Mouse (Mus musculus) left cerebral cortex, postnatal 4 days (tissue): ENCODE results near the gene Rwdd2a. TPM values are rescaled to one million over a fixed set of nuclear protein-coding genes. Genes with fewer than 3 reads are reported as not detected.

Experiments
- DNase-seq: peaks from one replicate; pipeline ENCODE4 v3.0.0-alpha.2; 2022
- intact Hi-C: fragments of 180-260 bp; cut with DNase I; formaldehyde crosslinking; loops from one replicate; pipeline ENCODE4 v1.15.1; 2025
- total RNA-seq, 2 experiments: library from RNA; stranded (reverse); gene quantifications; 2 replicates each; pipeline ENCODE4 v1.2.3; 2021

The Rwdd2a gene
- total RNA-seq = 10 to 100 TPM; 13.9 to 16.8 TPM

- DNase-seq = peak; percentile 97
- intact Hi-C loops = no loop called here
These were observed at the start of gene Rwdd2a, which contains the start of gene Pgm3 for GRCm38 (mm10) chr9:86571540-86572135. Gene Rwdd2a, plus strand, starts transcription at chr9:86571991. Gene Pgm3, minus strand, starts transcription at chr9:86571842.

GRCm38 (mm10) chr9:86522335-86522734 is 49.5 kb upstream of the Rwdd2a start:
- intact Hi-C loops = no loop called here

GRCm38 (mm10) chr9:86525600-86525999 is 46.2 kb upstream of the Rwdd2a start:
- intact Hi-C loops = no loop called here
- no peak for DNase-seq

More at GRCm38 (mm10) chr9:86522335-86522734, 49.5 kb upstream of the Rwdd2a start:
- DNase-seq = no peak

- no peak for DNase-seq
- intact Hi-C loops = no loop called here
These were observed 37.7 kb upstream of the Rwdd2a start for GRCm38 (mm10) chr9:86534071-86534470.

- DNase-seq = no peak
- intact Hi-C loops = no loop called here
These were observed 28.3 kb upstream of the Rwdd2a start for GRCm38 (mm10) chr9:86543451-86543850.

- intact Hi-C loops = no loop called here
- no peak for DNase-seq
These were observed 27.2 kb upstream of the Rwdd2a start for GRCm38 (mm10) chr9:86544559-86544958.

- intact Hi-C loops = loop anchor here (5.0 kb wide), 1 partner anchor 42 kb away; no protein-coding TSS in a partner anchor
- DNase-seq = no peak
These were observed 22.1 kb upstream of the Rwdd2a start for GRCm38 (mm10) chr9:86549637-86550162.

GRCm38 (mm10) chr9:86550717-86551116 is 21.1 kb upstream of the Rwdd2a start:
- intact Hi-C loops = loop anchor here (5.0 kb wide), 1 partner anchor 43 kb away; no protein-coding TSS in a partner anchor
- DNase-seq = no peak

- DNase-seq = no peak
- intact Hi-C loops = loop anchor here (5.0 kb wide), 1 partner anchor 47 kb away; no protein-coding TSS in a partner anchor
These were observed 17.9 kb upstream of the Rwdd2a start for GRCm38 (mm10) chr9:86553886-86554285.

- no peak for DNase-seq
- intact Hi-C loops = loop anchor here (5.0 kb wide), 1 partner anchor 47 kb away; no protein-coding TSS in a partner anchor
These were observed 17.1 kb upstream of the Rwdd2a start for GRCm38 (mm10) chr9:86554641-86555040.

- intact Hi-C loops = no loop called here
- DNase-seq = no peak
These were observed 11.2 kb upstream of the Rwdd2a start for GRCm38 (mm10) chr9:86560543-86560942.

GRCm38 (mm10) chr9:86569314-86569910 is 2.4 kb upstream of the Rwdd2a start:
- intact Hi-C loops = no loop called here
- DNase-seq = no peak

- DNase-seq = no peak
- intact Hi-C loops = no loop called here
These were observed 1.4 kb upstream of the Rwdd2a start for GRCm38 (mm10) chr9:86570261-86570890.

- intact Hi-C loops = no loop called here
These were observed 845 bp upstream of the Rwdd2a start for GRCm38 (mm10) chr9:86570946-86571345.

GRCm38 (mm10) chr9:86572196-86572595 is 405 bp downstream of the Rwdd2a start:
- DNase-seq = no peak
- intact Hi-C loops = no loop called here

More at GRCm38 (mm10) chr9:86570946-86571345, 845 bp upstream of the Rwdd2a start:
- no peak for DNase-seq

GRCm38 (mm10) chr9:86572636-86573291 is 973 bp downstream of the Rwdd2a start:
- intact Hi-C loops = no loop called here
- peak; percentile 83 for DNase-seq

GRCm38 (mm10) chr9:86573616-86574303 is 2.0 kb downstream of the Rwdd2a start:
- intact Hi-C loops = no loop called here
- no peak for DNase-seq

GRCm38 (mm10) chr9:86575178-86575577 is 3.4 kb downstream of the Rwdd2a start:
- no peak for DNase-seq
- intact Hi-C loops = no loop called here

- intact Hi-C loops = no loop called here
- no peak for DNase-seq
These were observed 7.9 kb downstream of the Rwdd2a start for GRCm38 (mm10) chr9:86579657-86580056.

GRCm38 (mm10) chr9:86583740-86584139 is 11.9 kb downstream of the Rwdd2a start:
- intact Hi-C loops = no loop called here
- peak; percentile 68 for DNase-seq
